Mouse (Mus musculus) layer of hippocampus, adult 2 months (tissue): ENCODE measurements at regions not wholly inside any gene's neighbourhood (a gene's known extent, or its start where the extent isn't known, plus 50 kb on each side); places are given as distances from the start of the nearest gene placed in this dataset.
A peak's percentile ranks its signal among the peaks of the same experiment; 100 is the strongest.

Source experiments
- DNase-seq, 2 experiments: peaks; one replicate each; pipeline ENCODE4 v3.0.0; 2022; ENCODE audit warnings: low spot score in 2 of 2
- H3K27ac ChIP-seq: fragments of 200-600 bp; 2 replicates; pipeline ENCODE4 v1.8.1; 2022
- H3K4me3 ChIP-seq: fragments of 200-600 bp; 2 replicates; pipeline ENCODE4 v1.8.1; 2022; ENCODE audit warnings: mild to moderate bottlenecking
- CTCF ChIP-seq: fragments of 200-600 bp; conservative IDR thresholded peaks from 2 replicates; pipeline ENCODE4 v1.8.1; 2022; ENCODE audit warnings: antibody characterized with exemption, mild to moderate bottlenecking, moderate library complexity

DNA sequence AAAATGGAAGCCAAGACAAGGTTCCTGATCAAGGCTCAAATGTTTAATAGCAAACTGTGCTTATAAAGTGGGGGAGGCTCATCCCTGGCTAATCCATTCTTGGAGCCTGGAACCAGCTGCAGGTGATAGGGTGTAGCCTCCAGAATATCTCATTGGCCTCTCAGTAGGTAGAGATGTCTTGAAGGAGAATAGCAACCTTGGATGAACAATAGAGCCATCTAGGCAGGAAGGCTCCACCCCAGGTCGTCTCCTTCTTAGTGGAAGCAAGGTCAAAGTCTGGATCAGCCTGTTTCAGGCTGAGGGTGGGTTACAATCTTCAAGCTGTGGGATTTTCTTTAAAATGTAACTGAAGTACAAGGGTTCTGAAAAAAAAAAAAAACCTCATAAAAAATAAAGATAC is 63.9 kb upstream of the Esp8 start:
- no peak for DNase-seq
- TF ChIP-seq CTCF: no peak
- Histone ChIP-seq H3K27ac (no peak overlapping the region), H3K4me3 (no peak overlapping the region)

DNA sequence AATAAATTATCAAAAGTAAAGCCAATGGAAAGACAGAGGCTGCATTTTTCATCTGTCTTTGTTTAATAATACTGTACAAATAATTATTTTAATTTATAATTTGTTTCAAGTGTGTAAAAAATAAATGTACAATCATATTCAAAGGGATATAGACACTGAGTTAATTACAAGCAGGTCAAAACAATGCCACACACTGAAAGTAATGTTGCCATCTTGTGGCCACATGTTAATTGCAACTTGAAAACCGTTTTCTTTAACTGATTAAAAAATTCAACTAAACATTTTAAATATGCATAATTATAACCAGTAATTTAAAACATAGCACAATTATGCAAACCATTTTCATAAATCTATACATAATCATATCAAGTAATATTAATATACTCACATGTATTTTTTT is 89.4 kb upstream of the Esp8 start:
- Histone ChIP-seq H3K4me3 (no peak overlapping the region), H3K27ac (no peak overlapping the region)
- peak in 1 of 2 experiments; percentile 12 for DNase-seq
- peak; percentile 77 for TF ChIP-seq CTCF

DNA sequence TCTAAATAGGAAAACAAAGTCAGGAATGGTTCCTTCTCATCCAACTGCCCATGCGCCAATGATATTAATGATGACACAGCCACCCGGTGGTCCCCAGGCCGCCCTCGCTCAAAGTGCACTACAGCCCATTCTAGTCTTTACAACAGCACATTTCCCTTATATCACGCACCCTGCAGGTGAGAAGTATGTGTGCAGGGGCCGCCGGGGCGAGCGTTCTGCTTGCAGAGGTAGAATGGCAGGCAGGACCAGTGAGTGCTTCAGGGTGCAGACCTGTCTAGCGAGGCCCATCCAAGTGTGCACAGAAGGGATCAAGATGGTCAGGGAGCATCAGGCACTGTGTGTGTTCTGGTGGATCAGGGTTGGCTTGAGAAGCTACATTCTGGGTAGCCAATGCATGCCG is 99.6 kb upstream of the Crisp1 start:
- DNase-seq: no peak
- no peak for TF ChIP-seq CTCF
- H3K4me3 ChIP-seq: no peak overlapping the region
- H3K27ac ChIP-seq: no peak overlapping the region

DNA sequence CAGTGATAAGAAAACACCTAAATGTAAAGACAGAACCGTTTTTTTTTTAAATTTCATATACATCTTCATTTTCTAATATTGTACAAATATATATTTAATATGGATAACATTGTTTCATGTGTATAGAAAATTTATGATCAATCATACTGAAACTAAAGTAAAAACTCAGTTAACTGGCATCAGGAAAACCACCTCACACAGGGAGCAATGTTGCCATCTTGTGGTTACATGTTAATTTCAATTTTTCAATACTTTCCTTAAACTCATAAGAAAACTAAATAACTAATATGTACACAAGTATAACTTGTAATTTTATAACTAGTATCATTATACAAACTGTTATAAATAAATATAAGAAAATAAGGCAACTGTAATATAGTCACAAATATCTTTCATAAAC is 65.6 kb upstream of the Crisp1 start:
- peak; percentile 54 for TF ChIP-seq CTCF
- no peak for DNase-seq

DNA sequence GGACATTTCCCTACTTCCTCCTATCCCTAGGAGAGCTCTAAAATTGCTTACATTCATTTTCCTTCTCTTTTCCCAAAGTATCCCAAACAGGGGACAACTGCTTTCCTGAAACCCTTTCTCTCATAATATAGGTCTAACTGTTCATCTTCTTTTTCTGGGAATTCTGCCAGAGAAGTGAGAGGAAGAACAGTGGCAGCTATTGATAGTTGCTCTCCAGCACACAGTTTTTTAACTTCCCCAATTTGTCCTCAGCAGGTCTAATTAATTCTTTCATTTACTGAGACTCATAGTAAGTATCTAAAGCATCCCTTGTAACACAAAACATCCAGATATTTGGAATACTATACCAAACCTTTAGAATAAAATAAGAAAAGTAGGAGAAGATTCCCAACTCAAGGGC is 53.7 kb upstream of the Crisp1 start:
- no peak for TF ChIP-seq CTCF
- H3K27ac ChIP-seq: no peak overlapping the region
- no peak overlapping the region for H3K4me3 ChIP-seq
- no peak for DNase-seq

More for the DNA sequence above, 65.6 kb upstream of the Crisp1 start:
- Histone ChIP-seq H3K4me3 (no peak overlapping the region), H3K27ac (no peak overlapping the region)
